Mouse (Mus musculus) adrenal gland, adult (tissue): ENCODE measurements around the gene Ccdc47.

Experiments
- DNase-seq, 2 experiments: peaks; one replicate each; pipeline ENCODE4 v3.0.0; 2022 to 2023; ENCODE audit warnings: low spot score in 1 of 2; ENCODE audit not compliant: inconsistent age in 2 of 2

The Ccdc47 gene

DNA sequence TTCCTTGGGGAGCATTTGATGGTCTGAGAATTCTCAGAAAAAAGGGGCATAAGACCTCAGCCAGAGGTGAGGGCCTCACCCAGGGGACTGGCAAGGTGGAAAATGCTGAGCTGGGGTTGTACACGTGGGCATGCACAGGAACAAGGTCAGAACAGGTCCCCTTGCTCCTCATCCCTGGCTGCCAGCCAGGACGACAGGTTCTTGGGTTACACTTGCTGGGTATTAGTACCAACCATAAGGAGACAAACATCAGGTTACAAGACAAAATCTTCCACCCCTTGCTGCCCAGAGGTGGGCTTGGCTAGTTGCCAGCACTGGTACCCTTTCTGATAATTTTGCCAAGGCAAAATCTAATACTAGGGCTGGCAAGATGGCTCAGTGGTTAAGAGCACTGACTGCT lies 53.9 kb downstream of the Ccdc47 start:
- no peak for DNase-seq

DNA sequence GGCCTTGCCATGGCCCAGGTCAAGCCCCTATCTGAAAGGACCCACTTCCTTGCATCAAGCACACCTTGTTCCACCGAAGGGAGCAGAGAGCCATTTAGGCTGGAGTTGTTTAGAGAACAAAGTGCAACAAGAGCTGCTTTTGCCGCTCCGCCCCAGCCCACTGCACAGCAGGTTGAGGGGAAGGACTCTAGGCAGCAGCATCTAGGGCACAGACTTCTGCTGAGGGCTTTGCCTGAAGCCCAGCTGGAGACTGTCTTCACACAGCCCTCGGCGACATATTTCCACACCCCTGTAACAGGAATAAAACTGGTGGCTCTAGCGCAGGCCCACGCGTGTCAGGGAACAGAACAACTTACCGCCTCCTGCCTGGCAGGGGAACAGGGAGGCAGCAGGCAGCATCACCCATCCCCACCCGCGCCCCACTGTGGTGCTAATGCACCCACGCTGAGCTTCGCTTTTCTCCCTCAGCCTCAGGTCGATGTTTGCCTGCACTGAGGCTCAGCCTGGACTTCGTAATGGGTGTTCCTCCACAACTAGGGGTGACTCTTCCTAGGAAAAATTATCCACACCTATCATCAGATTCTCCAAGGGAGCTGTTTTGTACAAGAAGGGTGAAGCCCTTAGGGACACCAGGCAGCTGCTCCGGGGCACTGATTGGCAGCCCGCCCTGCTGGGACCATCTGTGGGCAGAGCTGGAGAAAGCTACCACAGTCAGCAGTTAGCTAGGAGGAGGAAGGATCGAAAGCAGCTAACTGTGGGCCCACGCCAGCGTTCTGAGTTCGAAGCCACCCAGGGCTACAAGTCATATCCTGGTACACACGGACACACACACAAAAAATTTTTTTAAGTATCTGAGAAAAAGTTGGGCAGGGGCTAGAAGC lies 55.1 kb downstream of the Ccdc47 start, which contains the start of the genes Gm10840 and Limd2:
Gene Gm10840 (plus strand): TSS at position 10 of the 881 bp plus-strand sequence.
Gene Limd2 (minus strand): TSS at position 20 of the 881 bp plus-strand sequence.
- DNase-seq, result peak in 1 of 2 experiments; percentile 38

DNA sequence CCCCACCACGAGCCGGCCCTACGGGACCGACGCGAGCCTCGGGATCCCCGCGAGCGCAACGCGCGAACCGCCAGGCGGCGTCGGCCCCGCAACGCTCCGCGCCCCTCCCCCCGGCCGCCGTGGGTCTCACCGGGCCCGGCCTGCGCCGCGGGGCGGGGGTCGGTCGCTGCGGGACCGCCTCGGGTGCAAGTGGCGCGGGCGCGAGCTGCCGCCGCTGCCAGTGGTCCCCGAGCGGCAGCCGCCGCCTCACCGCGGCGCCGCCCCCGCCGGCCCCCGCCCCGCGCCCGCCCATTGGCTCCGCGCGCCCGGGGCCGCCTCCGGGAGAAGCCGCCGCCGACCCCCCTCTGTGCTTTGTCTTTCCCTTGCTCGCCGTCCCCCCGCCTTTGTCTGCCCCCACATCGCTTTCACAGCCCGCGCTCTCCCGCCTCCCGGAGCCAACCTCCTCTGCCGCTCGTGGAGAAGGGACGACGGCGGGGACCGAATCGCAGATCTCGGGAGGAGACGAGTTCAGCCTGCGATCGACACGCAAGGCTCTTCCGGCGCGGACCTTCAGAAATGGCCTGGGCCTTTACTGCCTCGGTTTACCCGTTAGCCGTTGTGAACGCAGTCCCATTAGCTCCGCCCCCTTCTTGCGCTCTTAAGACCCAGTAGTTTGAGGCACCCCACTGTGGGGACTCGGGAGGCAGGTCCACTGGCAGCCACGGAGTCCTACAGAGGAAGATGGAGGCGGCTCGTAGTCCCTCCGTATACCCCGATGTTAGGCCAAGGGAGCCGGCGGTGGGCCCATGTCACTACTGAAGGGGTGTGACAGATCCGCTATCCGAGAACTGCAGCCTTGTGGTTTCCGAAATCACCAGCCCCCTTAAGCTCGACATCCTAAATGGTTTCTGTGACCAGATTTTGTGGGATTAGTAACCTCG lies 56.0 kb downstream of the Ccdc47 start:
- peak; percentile 84 to 92 for DNase-seq

DNA sequence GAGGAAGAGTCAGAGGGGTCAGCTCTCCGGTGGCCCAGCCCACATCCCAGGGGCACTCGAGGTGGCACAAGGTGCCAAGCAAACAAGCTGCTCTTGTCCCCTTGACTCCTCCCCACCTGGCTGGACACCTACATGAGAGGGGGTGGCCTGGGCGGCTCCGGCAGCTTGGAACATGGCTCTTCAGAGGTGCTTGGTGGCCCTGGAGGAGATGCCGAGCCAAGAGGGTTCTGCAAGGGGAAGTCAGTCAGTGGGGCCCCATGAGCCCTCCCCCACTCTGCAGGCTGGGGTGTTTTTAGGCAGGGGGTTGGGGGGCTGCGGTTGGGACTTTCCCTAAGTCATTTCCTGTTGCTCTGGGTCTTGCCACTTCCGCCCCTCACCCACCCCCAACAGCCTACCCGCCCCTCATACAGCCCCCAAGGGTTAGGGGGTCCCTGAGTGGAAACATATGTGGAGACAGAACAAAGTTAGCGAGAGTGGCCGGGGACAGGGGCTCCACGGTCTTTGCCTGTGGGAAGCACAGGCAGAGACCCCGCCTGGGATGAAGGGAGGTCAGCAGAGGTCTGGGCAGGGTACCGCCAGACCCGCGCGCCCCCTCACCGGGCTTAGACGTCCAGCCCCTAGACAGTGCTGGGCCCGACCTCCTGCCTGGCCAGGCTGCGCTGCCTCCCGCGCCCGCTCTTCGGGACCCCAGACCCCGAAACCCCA lies 56.8 kb downstream of the Ccdc47 start:
- peak; percentile 41 to 69 for DNase-seq

DNA sequence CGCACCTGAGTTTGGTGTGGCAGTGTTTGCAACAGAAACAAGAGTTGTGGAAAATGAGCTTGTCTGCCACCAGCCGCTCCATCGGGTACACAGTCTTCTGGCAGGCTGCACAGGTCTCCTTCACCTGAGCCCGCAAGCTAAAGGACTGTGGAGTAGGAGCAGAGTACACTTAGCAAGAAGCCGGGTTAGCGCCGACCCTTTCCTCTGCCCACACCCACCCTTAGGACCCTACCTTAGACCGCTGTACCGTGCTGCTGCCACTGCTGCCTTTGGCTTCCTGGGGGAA lies 57.3 kb downstream of the Ccdc47 start:
- DNase-seq, result no peak

DNA sequence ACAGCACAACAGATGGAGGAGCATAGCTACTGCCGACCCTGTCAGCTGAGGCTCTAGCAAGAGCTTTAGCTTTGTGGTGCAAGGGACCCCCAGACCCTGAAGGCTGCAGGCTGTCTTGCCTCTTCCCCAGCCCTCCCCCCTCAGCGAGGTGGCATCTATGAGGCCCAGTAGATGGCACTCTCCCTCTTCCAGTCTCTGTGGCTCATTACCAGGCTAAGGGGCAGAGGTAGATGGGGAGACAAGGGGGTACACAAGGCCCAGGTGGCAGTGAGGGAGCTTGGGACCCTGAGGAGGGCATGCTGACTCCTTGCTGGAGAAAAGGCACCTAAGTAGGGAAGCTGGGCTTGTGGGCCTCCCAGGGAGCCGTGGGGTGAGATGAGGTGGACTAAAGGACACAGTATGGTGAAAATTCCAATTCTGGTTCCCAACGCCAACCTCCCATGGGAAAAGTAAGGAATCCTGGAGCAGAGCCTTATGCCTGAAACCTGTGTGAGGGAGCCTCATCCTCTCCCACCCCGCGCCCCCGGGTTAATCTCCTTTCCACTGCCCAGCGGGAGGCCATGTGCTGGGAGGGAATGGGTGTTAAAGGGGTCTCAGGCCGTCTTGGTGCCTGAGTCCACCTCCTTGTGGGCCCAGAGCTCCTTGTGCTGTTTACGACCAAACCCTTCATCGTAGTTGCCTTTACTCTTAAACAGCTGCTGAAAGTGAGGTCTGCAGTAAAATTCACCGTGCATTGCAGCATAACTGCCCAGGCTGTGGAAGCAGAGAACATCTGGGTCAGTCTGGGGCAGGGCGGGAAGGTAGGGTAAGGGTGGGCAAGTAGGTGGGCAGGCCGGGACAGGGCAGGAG lies 57.8 kb downstream of the Ccdc47 start:
- peak in 1 of 2 experiments; percentile 66 for DNase-seq

DNA sequence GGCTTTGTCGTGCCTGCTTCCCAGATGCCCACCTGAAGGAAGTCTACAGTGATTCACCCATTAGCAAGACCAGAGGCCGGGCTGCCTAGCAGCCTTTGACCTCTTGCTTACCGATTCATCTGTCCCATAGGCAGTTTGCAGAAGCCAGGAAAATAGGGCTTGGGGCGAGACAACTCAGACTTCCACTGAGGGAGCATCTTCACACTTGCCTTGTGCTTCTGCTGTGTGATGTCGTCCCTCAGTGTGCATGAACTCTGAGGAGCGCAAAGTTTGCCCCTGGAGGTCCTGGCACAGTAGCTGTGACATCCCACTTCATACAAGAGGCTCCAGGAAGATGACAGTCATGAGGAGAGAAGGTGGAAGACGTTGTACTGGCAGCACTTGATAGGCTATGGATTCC lies 59.0 kb downstream of the Ccdc47 start:
- no peak for DNase-seq

DNA sequence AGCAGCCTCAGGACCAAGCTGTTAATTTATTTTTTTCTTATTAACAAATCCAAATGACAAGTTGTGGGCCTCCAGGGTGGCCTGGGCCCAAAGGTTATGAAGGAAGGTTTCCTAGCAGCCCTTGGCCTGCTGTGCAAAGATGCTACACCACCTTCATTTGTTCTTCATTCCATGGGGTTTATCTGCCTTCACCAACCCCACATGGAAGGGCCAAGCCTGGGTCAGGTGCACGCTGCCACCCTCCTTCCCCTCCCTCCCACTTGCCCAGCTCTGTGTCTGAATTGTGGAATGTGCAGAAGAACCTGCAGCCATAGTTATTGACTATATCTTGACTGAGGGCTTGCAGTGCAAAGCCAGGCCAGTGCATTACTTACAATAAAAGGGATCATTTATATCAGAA lies 59.9 kb downstream of the Ccdc47 start:
- no peak for DNase-seq

DNA sequence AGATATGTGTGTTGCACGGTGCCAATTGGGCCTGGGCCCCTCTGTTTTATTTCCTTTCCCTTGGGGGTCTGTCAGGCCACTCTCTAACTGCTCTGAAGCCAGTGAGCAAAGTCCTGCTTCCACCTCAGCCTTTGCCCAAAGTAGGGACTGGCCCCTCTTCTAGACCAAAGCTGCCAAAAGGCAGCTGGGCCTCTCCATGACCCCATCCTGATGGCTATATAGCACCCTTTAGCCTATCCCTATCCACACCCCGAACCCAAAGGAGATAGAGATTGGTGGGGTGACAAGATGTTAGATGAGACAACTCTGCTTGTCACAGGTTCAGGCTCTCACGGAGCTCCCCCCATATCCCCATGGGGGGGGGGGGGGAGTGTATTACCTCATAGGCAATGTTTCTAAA lies 60.4 kb downstream of the Ccdc47 start:
- no peak for DNase-seq

DNA sequence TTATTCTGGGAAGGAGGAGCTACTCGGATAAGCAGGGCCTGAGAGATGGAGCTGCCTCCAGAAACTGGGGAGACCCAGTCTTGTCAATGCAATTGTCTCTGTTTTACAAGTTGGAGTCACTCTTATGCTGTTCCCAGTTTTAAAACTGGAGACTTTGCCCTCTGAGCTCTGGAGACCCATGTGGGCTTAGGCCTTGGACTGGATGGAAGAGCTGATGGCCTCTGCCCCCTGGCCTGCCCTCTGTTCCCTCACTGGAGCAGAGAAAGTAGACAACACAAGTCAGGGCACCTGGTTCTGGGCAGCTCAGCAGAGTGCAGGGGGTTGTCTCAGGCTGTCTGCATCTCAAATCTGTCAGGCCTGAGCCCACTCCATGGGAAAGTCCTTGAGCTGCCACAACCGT lies 61.4 kb downstream of the Ccdc47 start:
- no peak for DNase-seq

DNA sequence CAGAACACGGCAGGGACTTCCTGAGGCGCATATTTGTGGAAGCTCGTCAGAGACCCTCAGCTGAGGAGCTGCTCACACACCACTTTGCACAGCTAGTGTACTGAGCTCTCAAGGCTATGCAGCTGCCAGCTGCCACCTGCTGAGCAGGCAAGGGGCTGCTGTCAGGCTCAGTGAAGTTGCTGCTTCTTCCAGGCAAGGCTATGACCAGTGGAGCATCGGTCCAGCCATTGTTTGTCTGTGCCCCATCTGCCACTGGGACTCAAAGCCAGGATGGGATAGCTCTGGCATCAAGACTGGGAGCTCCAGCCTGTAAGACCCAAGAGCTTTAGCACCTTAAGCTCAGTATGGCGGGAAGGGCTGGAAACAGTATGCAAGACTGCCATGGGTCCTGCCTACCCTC lies 62.1 kb downstream of the Ccdc47 start:
- DNase-seq, result no peak

DNA sequence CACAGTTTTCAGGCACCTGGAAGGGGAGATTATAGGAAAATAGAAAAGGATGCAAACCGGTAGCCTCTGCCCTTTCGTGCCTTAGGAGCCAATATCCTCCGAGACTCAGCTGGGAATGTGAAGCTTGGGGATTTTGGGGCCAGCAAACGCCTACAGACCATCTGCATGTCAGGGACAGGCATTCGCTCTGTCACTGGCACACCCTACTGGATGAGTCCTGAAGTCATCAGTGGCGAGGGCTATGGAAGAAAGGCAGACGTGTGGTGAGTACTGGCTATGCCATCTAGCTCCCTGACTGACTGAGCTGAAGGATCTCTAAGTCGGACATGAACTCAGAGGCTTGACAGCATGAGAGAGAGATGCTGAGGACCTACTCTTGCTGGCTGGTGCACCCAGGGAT lies 64.0 kb downstream of the Ccdc47 start:
- DNase-seq, result no peak

DNA sequence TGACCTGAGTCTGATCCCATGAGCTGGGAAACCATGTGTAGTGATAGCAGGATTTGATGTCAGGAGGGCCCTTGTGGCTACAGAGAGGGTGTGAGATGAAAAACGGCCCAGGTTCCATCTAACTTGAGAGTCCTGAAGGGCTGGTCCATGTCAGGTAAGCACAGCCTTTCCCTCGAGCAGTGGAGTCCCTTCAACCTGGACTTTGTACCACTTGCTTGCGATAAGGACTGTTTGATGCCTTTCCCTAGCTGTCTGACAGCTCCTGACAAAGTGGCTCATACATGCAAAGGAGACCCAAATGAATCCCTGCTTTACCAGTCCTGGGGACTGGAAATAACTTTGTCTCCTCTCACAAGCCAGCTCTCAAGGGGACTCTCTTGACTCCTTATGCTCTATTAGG lies 64.9 kb downstream of the Ccdc47 start:
- no peak for DNase-seq
